Mouse (Mus musculus) hindbrain, embryonic 14.5 days (tissue): ENCODE data around the gene Tars. TPM values are rescaled to one million over a fixed set of nuclear protein-coding genes. Genes with fewer than 3 reads are reported as not detected.

Experiments used
- ATAC-seq: fragments of 200-750 bp; cut with Nextera tagmentation; 2 replicates; pipeline ENCODE4 v1.8.0; 2017; ENCODE audit warnings: moderate number of reproducible peaks, mild to moderate bottlenecking, moderate TSS enrichment, moderate library complexity; ENCODE audit not compliant: low FRiP score
- DNase-seq: peaks from one replicate; pipeline ENCODE4 v3.0.0-alpha.2; 2015; ENCODE audit warnings: low spot score
- H3K27ac ChIP-seq: fragments of 300-500 bp; sonication (generic); 2 replicates; pipeline ENCODE4 v1.5.1; 2014; ENCODE audit warnings: mild to moderate bottlenecking, moderate library complexity
- H3K27me3 ChIP-seq: fragments of 300-500 bp; sonication (generic); 2 replicates; pipeline ENCODE4 v1.6.1; 2014; ENCODE audit warnings: mild to moderate bottlenecking, low read length, mixed read lengths; ENCODE audit not compliant: control insufficient read depth, insufficient read depth
- H3K36me3 ChIP-seq: fragments of 300-500 bp; sonication (generic); replicated peaks from 2 replicates; pipeline ENCODE4 v1.6.1; 2014; ENCODE audit not compliant: control insufficient read depth, insufficient read depth
- H3K4me1 ChIP-seq: fragments of 300-500 bp; sonication (generic); replicated peaks from 2 replicates; pipeline ENCODE4 v1.6.1; 2014; ENCODE audit warnings: antibody characterized with exemption, low read length, mixed read lengths; ENCODE audit not compliant: control insufficient read depth, insufficient read depth
- H3K4me2 ChIP-seq: fragments of 300-500 bp; sonication (generic); replicated peaks from 2 replicates; pipeline ENCODE4 v1.6.1; 2014; ENCODE audit warnings: mild to moderate bottlenecking, moderate library complexity
- H3K4me3 ChIP-seq: fragments of 300-500 bp; sonication (generic); replicated peaks from 2 replicates; pipeline ENCODE4 v1.5.1; 2014; ENCODE audit warnings: mild to moderate bottlenecking, low read length
- H3K9ac ChIP-seq: fragments of 300-500 bp; sonication (generic); 2 replicates; pipeline ENCODE4 v1.6.1; 2014
- H3K9me3 ChIP-seq: fragments of 300-500 bp; sonication (generic); 2 replicates; pipeline ENCODE4 v1.6.1; 2016; ENCODE audit warnings: low read length; ENCODE audit not compliant: control insufficient read depth
- WGBS: fragments of 180-500 bp; shearing (Covaris S2); extraction: QIAGEN DNeasy Blood & Tissue Kit; methylation state at CpG from one replicate; pipeline ENCODE4 v1.1.7; 2014; 5-methylcytosine and 5-hydroxymethylcytosine counted together
- polyA plus RNA-seq: library from polyadenylated mRNA; unstranded; fragments of >200 nt; fragmentation: Nextera tagmentation; extraction: Ambion mirVana; gene quantifications from 2 replicates; pipeline ENCODE4 v1.2.1, GENCODE M21; 2014

Gene Tars
- polyA plus RNA-seq, 1 experiment from 2014 or later: 42.8 TPM

GRCm38 (mm10) chr15:11370477-11371085 lies 28.9 kb downstream of the Tars start:
- no peak overlapping the region for H3K4me2 ChIP-seq
- H3K27ac ChIP-seq: no peak overlapping the region
- H3K9ac ChIP-seq: no peak overlapping the region
- no peaks in the 10 kb centered on the region for H3K4me1 ChIP-seq
- DNase-seq (no peak), ATAC-seq (no peak)
- no peak overlapping the region for H3K4me3 ChIP-seq
- H3K36me3 ChIP-seq: no peaks in the 10 kb centered on the region
- 86% methylated on average over 7 of the region's 7 CpGs for WGBS
- no peaks in the 10 kb centered on the region for H3K9me3 ChIP-seq
- no peaks in the 10 kb centered on the region for H3K27me3 ChIP-seq

GRCm38 (mm10) chr15:11369572-11369971 lies 29.9 kb downstream of the Tars start:
- no peak overlapping the region for H3K4me2 ChIP-seq
- H3K4me1 ChIP-seq: no peaks in the 10 kb centered on the region
- no peak overlapping the region for H3K9ac ChIP-seq
- DNase-seq (no peak), ATAC-seq (no peak)
- no peaks in the 10 kb centered on the region for H3K36me3 ChIP-seq
- no peaks in the 10 kb centered on the region for H3K9me3 ChIP-seq
- no peak overlapping the region for H3K27ac ChIP-seq
- no peaks in the 10 kb centered on the region for H3K27me3 ChIP-seq
- WGBS: 80% methylated on average over 3 of the region's 3 CpGs
- no peak overlapping the region for H3K4me3 ChIP-seq

- H3K36me3 ChIP-seq: no peaks in the 10 kb centered on the region
- no peaks in the 10 kb centered on the region for H3K27me3 ChIP-seq
- H3K4me3 ChIP-seq: no peak overlapping the region
- H3K27ac ChIP-seq: no peak overlapping the region
- no peak overlapping the region for H3K4me2 ChIP-seq
- no peaks in the 10 kb centered on the region for H3K4me1 ChIP-seq
- DNase-seq: peak; percentile 58
- no peak for ATAC-seq
- WGBS: 100% methylated on average over 1 of the region's 1 CpGs
- no peaks in the 10 kb centered on the region for H3K9me3 ChIP-seq
- no peak overlapping the region for H3K9ac ChIP-seq
Observed at GRCm38 (mm10) chr15:11364795-11365194, 34.7 kb downstream of the Tars start.

- no peaks in the 10 kb centered on the region for H3K27me3 ChIP-seq
- H3K4me2 ChIP-seq: no peak overlapping the region
- peak; percentile 56 for ATAC-seq
- no peak overlapping the region for H3K9ac ChIP-seq
- no peaks in the 10 kb centered on the region for H3K4me1 ChIP-seq
- DNase-seq: no peak
- no peaks in the 10 kb centered on the region for H3K9me3 ChIP-seq
- no peak overlapping the region for H3K27ac ChIP-seq
- H3K36me3 ChIP-seq: no peaks in the 10 kb centered on the region
- 40% methylated on average over 2 of the region's 2 CpGs for WGBS
- H3K4me3 ChIP-seq: no peak overlapping the region
Observed at GRCm38 (mm10) chr15:11364112-11364511, 35.4 kb downstream of the Tars start.

GRCm38 (mm10) chr15:11361824-11362223 lies 37.6 kb downstream of the Tars start:
- Histone ChIP-seq H3K9me3 (no peaks in the 10 kb centered on the region), H3K9ac (no peak overlapping the region), H3K27ac (no peak overlapping the region), H3K4me3 (no peak overlapping the region), H3K4me2 (no peak overlapping the region), H3K36me3 (no peaks in the 10 kb centered on the region), H3K27me3 (no peaks in the 10 kb centered on the region), H3K4me1 (no peaks in the 10 kb centered on the region)
- ATAC-seq (no peak), DNase-seq (no peak)
- 90% methylated on average over 5 of the region's 5 CpGs for WGBS

- Histone ChIP-seq H3K9me3 (no peaks in the 10 kb centered on the region), H3K36me3 (no peaks in the 10 kb centered on the region), H3K9ac (no peak overlapping the region), H3K27ac (no peak overlapping the region), H3K4me3 (no peak overlapping the region), H3K4me2 (no peak overlapping the region), H3K27me3 (no peaks in the 10 kb centered on the region), H3K4me1 (no peaks in the 10 kb centered on the region)
- 0 out of 2 replicates have a peak, but pooled peaks have one; percentile 9 for ATAC-seq
- 90% methylated on average over 1 of the region's 1 CpGs for WGBS
- DNase-seq: no peak
Observed at GRCm38 (mm10) chr15:11360888-11361287, 38.6 kb downstream of the Tars start.

GRCm38 (mm10) chr15:11357501-11357900 lies 42.0 kb downstream of the Tars start:
- Histone ChIP-seq H3K4me2 (no peak overlapping the region), H3K27ac (no peak overlapping the region), H3K9ac (no peak overlapping the region), H3K27me3 (no peaks in the 10 kb centered on the region), H3K9me3 (no peaks in the 10 kb centered on the region), H3K4me1 (no peaks in the 10 kb centered on the region), H3K4me3 (no peak overlapping the region), H3K36me3 (no peaks in the 10 kb centered on the region)
- ATAC-seq: no peak
- 100% methylated on average over 2 of the region's 2 CpGs for WGBS
- DNase-seq: no peak

GRCm38 (mm10) chr15:11355865-11356264 lies 43.6 kb downstream of the Tars start:
- H3K4me3 ChIP-seq: no peak overlapping the region
- WGBS: 42% methylated on average over 3 of the region's 3 CpGs
- no peaks in the 10 kb centered on the region for H3K36me3 ChIP-seq
- H3K9me3 ChIP-seq: no peaks in the 10 kb centered on the region
- H3K9ac ChIP-seq: no peak overlapping the region
- no peaks in the 10 kb centered on the region for H3K4me1 ChIP-seq
- DNase-seq (no peak), ATAC-seq (no peak)
- no peak overlapping the region for H3K27ac ChIP-seq
- H3K4me2 ChIP-seq: no peak overlapping the region
- H3K27me3 ChIP-seq: no peaks in the 10 kb centered on the region

GRCm38 (mm10) chr15:11339467-11340180 lies 59.8 kb downstream of the Tars start:
- Histone ChIP-seq H3K9ac (no peak overlapping the region), H3K36me3 (no peaks in the 10 kb centered on the region), H3K4me3 (no peak overlapping the region), H3K4me1 (no peaks in the 10 kb centered on the region), H3K4me2 (no peak overlapping the region), H3K27ac (no peak overlapping the region), H3K27me3 (no peaks in the 10 kb centered on the region), H3K9me3 (no peaks in the 10 kb centered on the region)
- ATAC-seq (no peak; the same call in 1 of the 2 replicates), DNase-seq (no peak)
- WGBS: 73% methylated on average over 7 of the region's 7 CpGs
